Mouse (Mus musculus) embryo, embryonic 10.5 days (tissue): Measurements from ENCODE around the gene Tmem82.
A peak's percentile ranks its signal among the peaks of the same experiment; 100 is the strongest.

Source experiments
- DNase-seq: peaks from one replicate; pipeline ENCODE4 v3.0.0-alpha.2; 2015; ENCODE audit warnings: low spot score

Gene Tmem82

GRCm38 (mm10) chr4:141641353-141641771 is 22.9 kb upstream of the Tmem82 start:
- DNase-seq, result no peak

- DNase-seq, result no peak
These were observed 21.0 kb upstream of the Tmem82 start for GRCm38 (mm10) chr4:141639474-141639873.

- no peak for DNase-seq
These were observed 18.3 kb upstream of the Tmem82 start for GRCm38 (mm10) chr4:141636693-141637092.

- DNase-seq, result peak; percentile 66
These were observed 17.6 kb upstream of the Tmem82 start for GRCm38 (mm10) chr4:141635991-141636390.

- DNase-seq, result no peak
These were observed 13.9 kb upstream of the Tmem82 start for GRCm38 (mm10) chr4:141632111-141632873.

GRCm38 (mm10) chr4:141631250-141631649 is 12.8 kb upstream of the Tmem82 start:
- no peak for DNase-seq

- no peak for DNase-seq
These were observed 11.6 kb upstream of the Tmem82 start for GRCm38 (mm10) chr4:141630021-141630420.

- DNase-seq, result no peak
These were observed 10.2 kb upstream of the Tmem82 start for GRCm38 (mm10) chr4:141628661-141629060.

- DNase-seq, result no peak
These were observed 9.1 kb upstream of the Tmem82 start for GRCm38 (mm10) chr4:141627502-141627901.

- DNase-seq, result no peak
These were observed 7.5 kb upstream of the Tmem82 start for GRCm38 (mm10) chr4:141625774-141626550.

- peak; percentile 47 for DNase-seq
These were observed 6.7 kb upstream of the Tmem82 start for GRCm38 (mm10) chr4:141624983-141625773.

- DNase-seq, result no peak
These were observed 5.7 kb upstream of the Tmem82 start for GRCm38 (mm10) chr4:141624134-141624533.

- peak; percentile 26 for DNase-seq
These were observed 5.2 kb upstream of the Tmem82 start, which contains the start of gene Slc25a34 for GRCm38 (mm10) chr4:141623666-141624065. Gene Slc25a34 (minus strand): TSS chr4:141623821.

GRCm38 (mm10) chr4:141623037-141623436 is 4.6 kb upstream of the Tmem82 start:
- DNase-seq, result no peak

GRCm38 (mm10) chr4:141622580-141622979 is 4.1 kb upstream of the Tmem82 start:
- no peak for DNase-seq

GRCm38 (mm10) chr4:141622091-141622490 is 3.7 kb upstream of the Tmem82 start:
- DNase-seq, result no peak

- no peak for DNase-seq
These were observed 2.9 kb upstream of the Tmem82 start for GRCm38 (mm10) chr4:141621297-141621696.

- no peak for DNase-seq
These were observed 958 bp upstream of the Tmem82 start for GRCm38 (mm10) chr4:141619299-141619883.

- DNase-seq, result peak; percentile 64
These were observed 419 bp downstream of the Tmem82 start for GRCm38 (mm10) chr4:141617863-141618564.

GRCm38 (mm10) chr4:141617299-141617698 is 1.1 kb downstream of the Tmem82 start:
- peak; percentile 82 for DNase-seq

- DNase-seq, result no peak
These were observed 1.6 kb downstream of the Tmem82 start for GRCm38 (mm10) chr4:141616811-141617210.
